Mouse (Mus musculus) right cerebral cortex, postnatal 4 days (tissue): ENCODE measurements at regions not wholly inside any gene's neighbourhood (a gene's known extent, or its start where the extent isn't known, plus 50 kb on each side); places are given as distances from the start of the nearest gene placed in this dataset.

Experiments used
- DNase-seq: peaks from one replicate; pipeline ENCODE4 v3.0.0-alpha.2; 2022

DNA sequence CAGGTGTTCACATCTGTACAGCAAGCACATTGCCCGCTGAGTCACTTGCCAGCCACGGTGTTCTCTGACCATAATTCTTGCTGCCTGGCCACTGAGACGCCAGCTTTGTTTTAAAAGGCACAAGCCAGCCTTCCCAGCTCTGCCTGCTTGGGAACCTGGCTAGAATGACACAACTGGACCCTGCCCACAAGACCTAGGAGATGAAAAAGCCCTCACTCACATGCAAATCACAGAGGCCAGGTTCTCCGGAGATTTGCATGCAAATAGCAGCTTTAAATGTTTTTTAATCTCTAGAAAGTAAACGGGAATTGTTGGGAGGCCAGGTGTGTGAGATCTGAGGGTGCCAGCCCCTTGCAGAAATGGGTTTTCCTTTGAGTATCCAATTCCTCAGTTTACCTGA, 71.9 kb downstream of the 1810010D01Rik start:
- no peak for DNase-seq

DNA sequence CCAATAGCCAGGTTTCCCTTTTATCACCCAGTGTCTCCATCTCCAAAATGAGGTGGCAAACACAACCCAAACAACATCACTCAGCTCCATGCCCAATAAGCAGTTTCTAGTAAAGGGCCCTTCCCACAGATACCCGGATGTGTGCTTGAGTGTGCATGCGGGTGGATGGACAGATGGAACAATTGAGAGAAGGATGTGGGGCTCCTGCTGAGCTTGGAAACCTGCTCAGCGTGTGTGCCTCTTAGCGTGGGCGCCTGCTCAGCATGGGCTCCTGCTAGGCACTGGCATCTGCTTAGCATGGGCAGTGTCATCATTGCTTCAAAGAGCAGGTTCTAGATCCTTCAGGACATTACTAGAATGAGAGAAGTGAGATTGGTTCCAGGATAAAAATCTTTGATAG, 75.4 kb downstream of the 1810010D01Rik start:
- DNase-seq, result no peak

DNA sequence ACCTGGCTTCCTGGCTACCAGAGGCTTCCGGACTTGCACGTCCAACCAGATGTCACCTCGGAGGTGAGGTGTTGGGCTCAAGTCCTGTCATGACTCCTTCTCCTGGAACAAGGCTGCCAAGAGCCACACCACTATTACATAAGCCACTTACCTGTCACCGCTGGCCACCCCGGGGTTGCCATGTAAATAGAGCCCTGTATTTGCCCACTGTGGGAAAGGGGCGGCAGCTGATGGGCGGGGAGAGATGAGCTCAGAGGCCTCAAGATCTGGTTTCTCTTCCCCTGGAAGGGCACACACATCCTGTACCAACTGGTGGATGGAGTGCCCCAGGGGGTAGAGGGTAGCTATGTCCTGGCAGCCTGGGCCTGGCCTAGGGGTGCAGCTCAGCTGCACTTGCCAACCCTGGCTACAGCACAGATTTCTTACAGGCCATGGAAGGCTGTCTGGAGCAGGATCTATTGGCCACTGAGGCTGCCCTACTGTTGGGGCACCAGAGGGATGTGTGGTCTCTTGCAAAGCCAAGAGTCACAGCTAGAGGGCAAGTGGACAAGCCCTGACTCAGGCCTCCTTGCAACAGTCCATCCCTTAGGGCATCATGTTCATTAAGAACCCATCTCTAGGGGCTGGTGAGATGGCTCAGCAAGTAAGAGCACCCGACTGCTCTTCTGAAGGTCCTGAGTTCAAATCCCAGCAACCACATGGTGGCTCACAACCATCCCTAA, 76.3 kb downstream of the 1810010D01Rik start:
- no peak for DNase-seq

DNA sequence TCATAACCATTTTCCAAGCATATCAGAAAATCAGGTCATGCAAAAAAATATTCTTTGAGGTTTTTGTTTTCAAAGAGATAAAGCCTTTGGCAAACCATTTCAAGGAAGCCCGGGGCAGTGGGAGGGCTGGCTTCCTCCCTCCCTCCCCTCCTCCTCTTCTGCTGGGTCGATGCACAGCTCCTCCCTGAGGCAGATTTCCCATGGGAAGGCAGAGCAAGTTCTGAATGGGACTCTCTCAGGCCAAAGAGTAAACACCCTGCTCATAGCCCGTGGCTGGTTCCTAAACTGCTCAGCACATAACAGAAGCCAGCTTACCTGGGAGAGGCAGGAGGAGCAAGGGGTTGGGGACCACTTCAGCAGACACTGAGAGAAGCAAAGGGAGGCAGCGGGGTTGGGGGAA, 77.9 kb downstream of the 1810010D01Rik start:
- no peak for DNase-seq

DNA sequence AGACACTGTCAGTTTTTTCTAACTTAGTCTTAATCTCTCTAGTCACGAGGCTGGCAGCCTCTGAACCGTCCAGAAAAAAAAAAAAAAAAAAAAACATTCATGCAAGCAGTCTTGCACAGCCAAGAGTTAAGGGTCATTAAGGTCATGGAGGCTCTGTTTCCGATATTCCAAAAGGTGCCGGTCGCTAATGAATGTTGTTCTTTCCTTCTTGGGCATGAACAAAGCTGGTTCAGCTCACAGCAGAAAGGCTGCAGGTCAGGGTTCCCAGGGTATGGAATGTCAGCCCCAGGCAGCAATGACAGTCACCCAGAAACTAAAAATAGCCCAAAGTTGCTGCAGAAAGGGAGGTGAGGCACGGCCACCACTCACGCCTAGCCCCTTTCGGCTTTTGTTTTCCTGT, 80.3 kb downstream of the 1810010D01Rik start:
- no peak for DNase-seq

DNA sequence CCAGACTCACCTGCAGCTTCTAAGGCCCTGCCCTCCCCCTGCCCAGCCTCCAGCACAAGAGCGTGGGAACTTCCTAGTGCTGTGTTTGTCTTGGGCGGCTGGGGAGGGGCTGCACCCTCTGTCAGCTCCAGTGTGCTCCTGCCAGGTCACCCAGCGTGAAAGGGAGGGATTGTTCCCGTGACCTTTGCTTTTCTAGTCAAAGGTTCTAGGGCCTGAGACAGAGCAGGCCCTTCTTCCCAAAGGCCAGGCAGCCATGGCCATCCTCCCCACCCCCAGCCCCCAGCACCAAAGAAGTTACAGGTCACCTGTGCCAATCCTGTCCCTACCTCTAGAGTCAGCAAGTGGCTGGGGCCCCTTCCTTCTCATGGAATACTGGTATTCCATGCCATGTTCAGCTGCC, 80.7 kb downstream of the 1810010D01Rik start:
- no peak for DNase-seq

DNA sequence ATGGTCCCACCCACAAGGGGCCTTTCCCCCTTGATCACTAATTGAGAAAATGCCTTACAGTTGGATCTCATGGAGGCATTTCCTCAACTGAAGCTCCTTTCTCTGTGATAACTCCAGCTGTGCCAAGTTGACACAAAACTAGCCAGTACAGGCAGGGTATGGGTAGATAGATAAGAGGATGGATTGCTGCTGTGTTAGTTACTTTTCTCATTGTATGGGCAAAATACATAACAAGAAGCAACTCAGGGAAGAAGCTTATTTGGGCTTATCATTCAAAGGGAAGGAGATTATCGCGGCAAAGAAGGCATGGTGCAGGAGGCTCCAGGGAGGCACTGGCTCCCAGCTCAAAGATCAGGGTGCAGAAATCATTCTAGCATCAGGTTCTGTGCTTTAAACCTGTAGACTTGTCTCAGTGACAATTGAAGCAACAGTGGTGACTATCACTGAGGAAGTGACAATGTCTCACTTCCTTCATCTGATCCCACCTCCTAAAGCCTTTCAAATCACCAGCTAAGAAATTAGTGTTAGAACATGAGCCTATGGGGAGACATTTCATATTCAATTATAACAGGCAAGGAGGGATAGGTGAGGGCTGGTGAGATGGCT, 83.8 kb downstream of the 1810010D01Rik start:
- DNase-seq, result no peak

DNA sequence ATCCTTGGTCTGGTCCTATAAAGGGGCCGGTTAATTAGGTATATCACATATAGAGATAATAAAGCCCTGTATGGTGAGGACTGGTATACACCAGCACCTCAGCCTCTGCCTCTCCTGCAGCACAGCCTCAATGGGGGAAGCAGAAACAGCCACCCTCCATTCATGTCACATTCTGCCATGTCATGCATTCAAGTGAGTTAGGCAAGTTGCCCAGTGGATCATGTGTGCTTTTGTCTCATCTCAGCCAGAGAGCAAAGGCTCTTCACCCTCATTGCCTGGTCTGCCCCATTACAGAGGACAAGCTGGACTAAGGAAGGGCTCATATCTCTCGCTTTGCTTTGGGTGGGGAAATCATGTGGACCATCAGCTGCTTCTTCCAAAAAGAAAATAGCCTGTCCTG, 85.4 kb downstream of the 1810010D01Rik start:
- DNase-seq, result no peak

DNA sequence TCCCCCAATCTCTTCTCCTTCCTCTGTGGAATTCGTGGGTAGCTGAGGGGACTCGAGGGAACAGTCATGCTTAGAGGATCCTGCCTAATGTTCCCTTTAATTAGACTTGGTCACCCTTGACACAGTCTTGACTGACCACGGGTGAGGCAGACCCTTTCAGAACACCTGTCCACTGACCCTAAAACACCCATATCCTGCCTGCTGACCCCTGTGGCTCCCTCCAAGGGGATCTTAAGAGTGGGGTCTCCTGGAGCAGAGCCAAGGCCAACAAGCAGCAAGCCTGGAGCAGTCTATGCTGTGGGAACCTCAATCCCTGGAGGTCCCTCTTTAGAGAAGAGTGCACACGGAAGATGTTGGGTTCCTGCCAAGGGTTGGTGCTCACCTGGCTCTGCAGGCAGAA, 89.5 kb downstream of the 1810010D01Rik start:
- no peak for DNase-seq

DNA sequence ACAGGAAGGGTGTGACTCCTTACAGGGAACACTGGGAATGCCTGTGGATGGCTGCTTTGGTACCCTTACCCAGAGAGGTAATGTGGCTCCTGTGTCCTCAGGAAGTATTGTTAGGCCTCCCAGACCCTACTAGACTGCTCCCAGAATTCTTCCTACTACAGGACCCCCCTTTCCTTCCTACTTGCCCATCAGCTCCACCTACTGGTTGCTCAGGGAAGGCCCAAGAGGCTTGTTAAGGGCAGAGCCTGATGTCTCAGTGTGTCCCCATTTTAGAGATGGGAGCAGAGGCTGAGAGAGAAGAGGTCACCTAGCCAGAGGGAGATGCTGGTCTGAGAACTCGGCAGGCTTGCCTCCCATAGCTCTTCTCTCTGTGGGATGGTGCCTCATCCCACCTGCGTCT, 93.3 kb downstream of the 1810010D01Rik start:
- DNase-seq, result no peak

DNA sequence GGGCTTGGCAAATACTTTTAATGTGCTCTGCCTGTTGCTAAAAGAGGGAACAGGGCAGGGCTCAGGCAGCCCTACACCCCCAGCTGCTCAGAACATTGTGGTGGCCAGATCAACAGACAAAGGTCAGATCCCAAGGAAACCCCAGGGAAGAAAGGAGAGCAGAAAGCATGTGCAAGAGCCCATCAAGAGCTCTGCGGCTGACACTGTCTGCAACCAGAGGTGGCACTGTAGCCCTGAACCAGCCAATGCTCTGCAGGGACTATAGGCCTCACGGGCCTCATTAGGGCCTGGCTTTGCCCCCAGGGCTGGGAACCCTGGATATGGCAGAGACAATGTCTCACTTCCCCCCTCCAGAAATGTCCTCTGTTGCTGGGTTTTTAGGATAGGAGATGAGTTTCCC, 93.8 kb downstream of the 1810010D01Rik start:
- no peak for DNase-seq

DNA sequence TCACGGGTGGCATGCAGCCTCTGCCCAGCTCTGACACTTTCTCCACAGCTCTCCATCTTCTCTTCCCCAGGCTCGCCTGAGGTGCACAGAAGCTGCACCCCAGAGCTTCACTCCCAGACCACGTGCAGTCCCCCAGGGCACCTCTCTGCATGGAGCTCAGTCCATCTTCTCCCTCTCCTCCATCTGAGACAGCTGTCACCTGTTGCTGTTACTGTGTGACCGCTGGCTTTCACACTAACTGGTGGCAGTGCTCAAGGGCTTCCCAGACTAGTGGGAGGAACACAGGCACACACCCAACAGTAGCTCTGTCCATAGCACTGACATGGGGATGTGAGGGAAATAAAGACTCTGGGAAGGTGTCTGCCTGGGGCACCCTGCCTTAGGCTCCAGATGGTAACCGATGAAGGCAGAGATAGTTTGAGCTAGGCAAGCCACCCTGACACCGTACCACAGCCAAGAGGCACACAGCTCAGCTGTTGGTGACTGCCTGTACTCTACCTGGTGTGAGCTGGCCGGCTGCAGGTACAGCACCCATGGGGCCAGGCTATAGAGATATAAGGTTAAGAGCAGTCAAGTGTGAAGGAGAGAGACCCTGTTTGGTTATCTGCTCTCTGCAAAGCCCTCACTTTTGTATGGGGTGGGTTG, 94.9 kb downstream of the 1810010D01Rik start:
- DNase-seq, result no peak

DNA sequence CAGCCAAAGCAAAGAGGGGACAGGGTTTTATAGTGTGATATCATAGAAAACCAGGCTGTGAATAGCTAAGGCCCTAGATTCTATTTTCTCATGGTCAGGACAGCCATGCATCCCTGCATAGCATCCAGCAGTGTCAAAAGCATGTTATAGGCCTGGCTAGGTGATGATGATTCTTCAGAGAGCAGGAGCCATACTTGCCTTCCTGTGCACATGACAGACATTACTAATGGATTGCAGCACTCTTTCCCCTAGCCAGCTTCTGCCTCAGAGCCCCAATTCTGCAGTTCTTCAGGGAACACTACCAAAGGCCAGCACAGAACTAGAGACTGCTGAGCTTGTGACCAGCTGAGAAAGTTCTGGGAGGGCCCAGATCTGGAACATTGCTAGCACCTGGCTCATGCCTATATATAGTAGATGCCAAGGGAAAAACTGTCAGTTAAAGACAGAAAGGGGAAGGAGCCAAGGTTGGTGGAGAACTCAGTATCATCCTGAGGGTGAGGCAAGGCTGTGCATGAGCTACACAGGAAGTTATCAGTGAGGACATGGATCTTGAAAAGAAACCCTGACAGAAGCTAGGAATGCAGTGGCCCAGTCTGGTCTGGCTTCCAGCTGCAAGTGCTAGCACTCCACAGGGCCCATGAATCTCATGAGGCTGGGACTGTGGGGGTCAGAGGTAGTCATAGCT, 95.6 kb downstream of the 1810010D01Rik start:
- no peak for DNase-seq

DNA sequence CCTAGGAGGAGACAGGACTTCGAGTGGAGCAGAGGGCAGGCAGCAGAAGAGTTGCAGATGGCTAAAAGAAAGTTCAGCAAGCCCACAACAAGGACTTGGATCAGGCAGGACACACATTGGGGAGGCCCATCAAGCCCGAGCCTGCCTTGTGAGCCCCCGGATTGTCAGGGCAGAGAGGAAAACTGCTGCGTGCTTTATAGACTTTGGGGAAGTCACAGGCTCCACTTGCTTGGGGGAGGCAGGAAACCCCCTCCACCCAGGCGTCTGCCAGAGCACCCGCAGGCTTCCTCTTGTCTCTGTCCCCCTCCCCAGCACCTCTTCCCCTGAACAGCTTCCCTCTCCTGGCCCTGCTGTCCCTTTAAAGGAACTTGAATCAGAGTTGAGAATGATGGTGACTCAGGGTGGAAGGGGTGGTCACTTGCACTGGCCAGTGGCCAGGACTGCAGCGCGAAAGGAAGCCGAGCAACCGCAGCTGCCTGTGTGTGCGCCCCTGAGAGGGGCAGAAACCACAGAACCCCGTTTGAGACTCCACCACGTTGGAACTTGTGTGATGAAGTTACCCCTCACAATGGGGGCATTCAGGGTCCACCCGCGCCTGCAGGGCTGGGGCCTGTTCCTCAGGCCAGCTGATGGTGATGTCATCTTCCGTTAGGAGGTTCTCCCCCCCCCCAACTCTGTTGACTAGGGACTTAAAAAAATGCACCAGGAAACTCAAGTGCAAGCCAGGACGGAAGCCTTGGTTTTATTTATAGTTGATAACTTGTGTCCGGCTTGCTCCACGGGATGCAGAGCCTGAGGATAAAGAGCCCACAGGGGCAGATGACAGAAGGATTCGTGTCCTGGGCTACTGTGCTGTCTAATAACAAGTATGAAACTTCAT, 96.4 kb downstream of the 1810010D01Rik start:
- peak; percentile 48 for DNase-seq

DNA sequence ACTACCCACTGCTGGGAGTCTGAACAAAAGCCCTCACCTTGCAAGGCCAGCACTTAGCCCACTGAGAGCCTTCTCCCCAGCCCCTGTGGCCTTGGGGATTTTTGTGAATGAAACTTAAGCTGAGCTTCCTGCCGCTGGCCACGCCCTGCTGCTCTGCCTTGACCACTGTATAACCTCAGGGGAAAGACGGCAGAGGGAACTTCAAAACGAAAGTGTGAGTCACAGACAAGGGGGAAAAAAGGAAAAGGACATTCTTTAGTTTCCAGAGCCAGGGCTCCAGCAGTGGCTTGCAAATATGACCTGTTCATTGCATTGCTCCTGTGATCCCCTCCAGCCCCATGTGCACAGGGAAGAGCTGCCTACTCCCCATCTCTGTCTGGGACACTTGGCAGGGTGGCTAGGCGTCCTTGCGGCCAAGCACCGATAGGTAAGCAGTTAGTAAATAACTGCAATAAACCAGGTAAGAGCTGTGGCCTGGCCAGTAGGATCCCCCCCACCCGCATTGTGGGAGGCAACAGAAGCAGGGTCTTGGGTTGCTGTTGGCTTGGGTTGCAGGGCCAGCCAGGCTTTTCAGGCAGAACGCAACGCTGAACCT, 97.2 kb downstream of the 1810010D01Rik start:
- no peak for DNase-seq

DNA sequence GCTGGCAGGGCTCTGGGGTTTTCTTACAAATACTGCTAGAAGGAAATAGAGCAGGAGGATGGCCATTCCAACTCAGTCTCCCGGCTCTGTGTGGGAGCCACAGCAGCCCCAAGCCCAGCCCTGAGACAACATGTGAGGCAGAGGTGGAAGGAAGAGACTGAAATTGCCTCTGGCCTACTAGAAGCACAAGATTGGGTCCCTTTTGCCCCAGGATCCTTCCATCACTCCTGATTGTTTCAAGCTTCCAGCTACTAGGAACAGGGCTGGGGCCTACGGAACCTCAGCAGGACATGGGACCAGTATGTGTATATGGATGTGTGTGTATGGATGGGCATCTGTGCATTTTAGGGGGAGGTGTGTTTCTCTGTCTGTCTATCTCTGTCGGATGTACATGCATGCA, 97.9 kb downstream of the 1810010D01Rik start:
- DNase-seq, result no peak

DNA sequence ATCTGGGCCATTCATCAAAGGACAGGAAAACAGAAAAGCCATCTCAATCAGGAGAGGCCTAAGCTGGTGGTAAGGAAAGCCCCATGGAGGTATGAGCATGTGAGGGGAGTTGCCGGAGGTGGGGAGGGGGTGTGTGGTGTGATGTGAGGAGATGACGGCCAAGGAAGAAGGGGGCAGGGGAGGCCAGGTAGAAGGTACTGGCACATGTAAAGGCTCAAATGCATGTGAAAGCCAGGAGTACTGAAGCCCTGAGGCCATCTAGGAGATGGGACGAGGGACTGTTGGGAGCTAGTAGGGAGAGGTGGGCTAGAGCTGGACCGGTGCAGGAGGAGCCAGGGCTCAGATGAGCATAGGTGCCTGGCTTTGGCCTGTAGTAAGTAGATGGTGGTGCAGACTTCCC, 98.4 kb downstream of the 1810010D01Rik start:
- DNase-seq, result no peak

DNA sequence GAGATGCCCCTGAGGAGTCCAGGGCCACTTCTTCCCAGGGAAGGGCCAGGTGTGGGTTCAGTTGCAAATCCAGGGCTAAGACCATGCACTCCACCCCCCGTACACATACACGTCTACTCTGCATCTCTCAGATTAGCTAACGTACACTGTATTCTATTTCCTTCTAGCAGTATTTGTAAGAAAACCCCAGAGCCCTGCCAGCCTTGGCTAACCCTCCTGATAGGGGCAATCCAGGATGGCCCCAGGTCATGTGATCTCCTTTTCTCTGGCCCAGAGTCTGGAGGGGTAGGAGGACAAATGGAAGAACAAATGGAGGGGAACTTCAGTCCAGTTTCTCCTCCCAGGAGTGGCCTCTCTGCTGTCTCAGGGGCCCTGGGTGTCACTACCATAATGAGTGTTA, 98.9 kb downstream of the 1810010D01Rik start:
- no peak for DNase-seq

DNA sequence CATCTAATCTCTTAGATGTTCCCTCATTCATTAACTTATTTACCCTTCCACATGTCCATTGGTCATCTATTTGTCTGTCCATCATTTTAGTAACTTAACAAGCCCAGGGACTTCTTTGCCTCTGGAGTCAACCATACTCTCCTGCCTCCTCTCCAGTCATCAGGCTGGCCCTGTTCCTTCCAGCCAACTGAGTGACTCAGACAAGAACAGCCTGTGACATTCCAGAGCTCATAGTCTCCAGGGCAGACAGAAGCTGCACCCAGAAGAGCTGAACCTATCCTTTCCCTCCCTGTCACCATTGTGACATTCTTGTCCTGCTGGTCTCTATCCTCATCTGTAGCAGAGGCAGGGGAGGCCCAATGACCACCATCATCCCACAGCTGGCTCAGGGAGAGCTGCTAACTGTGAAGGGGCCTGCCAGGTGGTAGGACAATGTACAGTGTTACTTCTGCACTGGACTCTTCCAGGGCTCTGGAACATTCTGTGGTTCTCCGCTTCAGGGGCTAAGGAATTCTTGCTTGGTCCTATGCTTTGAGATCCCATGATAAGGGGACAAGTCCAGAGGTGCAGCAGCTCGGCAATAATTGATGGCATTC, 100.2 kb downstream of the 1810010D01Rik start:
- no peak for DNase-seq

DNA sequence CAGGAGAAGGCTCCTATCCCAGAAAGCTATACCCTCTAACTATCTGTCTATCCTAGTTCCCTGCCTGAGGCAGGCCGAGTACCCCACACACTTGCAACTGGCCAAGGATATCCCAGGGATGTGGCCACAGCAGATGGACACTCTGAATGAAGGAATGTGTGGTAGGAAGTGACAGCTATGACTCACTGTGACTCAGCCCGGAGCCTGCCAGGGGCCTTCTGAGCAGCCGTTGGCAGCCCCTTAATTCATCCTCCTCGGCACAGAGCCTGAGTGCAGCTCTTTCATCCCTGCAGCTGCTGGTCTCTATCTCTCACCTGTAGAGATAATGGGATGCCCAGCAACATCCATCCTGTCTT, 101.4 kb downstream of the 1810010D01Rik start:
- DNase-seq, result no peak

DNA sequence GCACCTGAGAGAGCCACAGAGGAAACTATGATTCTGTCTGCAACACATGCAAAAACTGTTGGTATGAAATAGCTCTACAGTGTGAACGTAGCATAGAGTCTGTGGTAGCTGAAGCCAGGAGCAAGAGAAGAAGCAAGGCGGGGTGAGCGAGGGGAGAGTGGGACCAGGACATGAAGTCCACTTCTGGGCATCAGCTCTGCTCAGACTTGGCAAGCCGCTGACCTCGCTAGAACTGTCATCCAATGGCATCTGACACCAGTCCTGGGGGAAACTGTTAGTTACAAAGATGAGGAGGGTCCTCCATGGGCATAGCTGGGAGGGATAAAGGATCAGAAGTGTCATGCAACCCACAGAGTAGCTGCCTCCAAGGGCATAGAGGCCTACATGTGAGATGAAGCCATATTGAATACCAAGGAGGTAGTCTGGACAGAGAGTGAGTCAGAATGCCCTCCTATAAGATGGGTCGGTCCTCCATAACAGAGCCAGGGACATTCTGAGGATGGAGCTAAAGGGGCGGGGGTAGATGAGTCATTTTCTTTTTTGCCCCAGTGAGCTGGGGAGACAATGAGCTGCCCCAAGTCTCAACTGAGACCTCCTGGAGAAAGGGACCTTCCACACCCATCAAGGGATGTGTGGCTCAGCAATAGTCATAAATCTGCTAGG, 102.0 kb downstream of the 1810010D01Rik start:
- DNase-seq, result no peak

DNA sequence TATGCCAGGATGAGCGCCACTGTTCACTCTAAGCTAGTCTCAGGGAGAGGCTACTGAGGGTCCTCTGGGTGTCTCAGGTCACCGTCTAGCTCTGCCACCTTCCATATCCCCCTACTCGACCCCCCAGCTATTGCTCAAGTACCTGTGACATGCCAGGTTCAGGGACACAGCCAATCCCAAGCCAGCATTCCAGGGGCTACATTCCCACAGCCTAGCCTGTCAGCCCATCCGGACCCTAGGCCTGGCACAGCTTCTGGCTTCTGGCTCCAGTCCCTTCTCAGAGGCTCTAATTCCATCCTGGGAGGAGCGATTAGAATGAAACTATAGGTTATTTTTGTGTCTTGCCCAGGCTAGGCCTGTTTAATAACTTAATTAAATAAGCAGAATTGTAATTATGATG, 105.2 kb downstream of the 1810010D01Rik start:
- no peak for DNase-seq
